Mouse (Mus musculus) lung, postnatal 0 days (tissue): ENCODE data around the gene Slc34a3.

Source experiments
- CTCF ChIP-seq: IDR thresholded peaks from 2 replicates; pipeline ENCODE4 v1.5.1; 2016; ENCODE audit warnings: antibody characterized with exemption, mild to moderate bottlenecking
- EP300 ChIP-seq: IDR thresholded peaks from 2 replicates; pipeline ENCODE4 v1.6.1; 2016; ENCODE audit warnings: antibody characterized with exemption, mild to moderate bottlenecking, control low read depth

- peak; percentile 65 for TF ChIP-seq CTCF
- no peak for TF ChIP-seq EP300
These were observed 24.7 kb upstream of the Slc34a3 start for GRCm38 (mm10) chr2:25258887-25259286.
